Mouse (Mus musculus) liver, embryonic 14.5 days (tissue): ENCODE data around the gene Zfp81.
"Not testable (repeated sequence)": the region's sequence is repeated elsewhere in the genome, so short reads cannot be mapped to it uniquely, and the experiment has no call there.

Source experiments
- CTCF ChIP-seq: IDR thresholded peaks from 2 replicates; pipeline ENCODE4 v1.5.1; 2016; ENCODE audit warnings: antibody characterized with exemption, low read depth, control low read depth
- EP300 ChIP-seq: IDR thresholded peaks from 2 replicates; pipeline ENCODE4 v1.6.1; 2016; ENCODE audit warnings: antibody characterized with exemption, low read depth

DNA sequence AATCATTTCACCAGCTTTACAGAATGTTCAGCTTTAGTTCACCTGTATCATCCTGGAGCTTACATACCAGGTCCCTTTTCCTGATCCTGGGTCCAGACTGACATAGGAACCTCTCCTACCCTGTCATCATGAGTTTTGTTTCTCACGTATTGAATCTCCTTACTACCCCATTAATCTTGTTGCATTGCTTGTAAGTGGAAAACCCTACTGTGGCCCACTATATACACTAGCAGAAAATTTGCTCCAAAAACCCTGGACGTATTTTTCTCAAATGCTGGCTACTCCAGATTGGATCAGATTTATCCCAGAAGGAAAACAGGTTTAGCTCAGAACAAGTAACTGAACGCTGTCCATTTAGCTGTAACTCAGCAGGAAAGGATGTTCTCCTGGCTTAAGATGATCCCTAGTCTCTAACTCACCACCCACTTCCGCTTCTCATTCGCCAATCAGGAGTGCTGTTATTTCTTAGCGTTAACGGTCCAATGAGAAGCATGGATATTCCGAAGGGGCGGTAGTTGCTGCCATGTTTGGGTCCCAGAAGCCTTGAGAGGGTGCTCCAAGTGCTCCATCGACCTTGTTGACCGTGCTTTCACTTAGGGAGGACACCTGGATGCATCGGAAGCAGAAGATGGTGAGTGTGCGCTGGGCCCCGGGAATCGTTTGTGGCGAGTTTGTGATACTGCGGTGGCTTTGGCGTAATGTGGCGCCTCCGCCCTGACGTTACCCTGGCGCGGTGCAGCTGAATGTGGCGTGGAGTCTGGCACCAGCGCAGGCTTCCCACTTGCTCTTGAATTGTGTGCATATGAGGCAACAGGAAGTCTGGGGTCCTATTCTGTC lies 69.4 kb downstream of the Zfp81 start, which contains the start of gene Zfp955b:
- not testable (repeated sequence) for TF ChIP-seq CTCF, EP300
